ENCODE assay signal across 8 mouse cellular contexts in the genomic region with DNA sequence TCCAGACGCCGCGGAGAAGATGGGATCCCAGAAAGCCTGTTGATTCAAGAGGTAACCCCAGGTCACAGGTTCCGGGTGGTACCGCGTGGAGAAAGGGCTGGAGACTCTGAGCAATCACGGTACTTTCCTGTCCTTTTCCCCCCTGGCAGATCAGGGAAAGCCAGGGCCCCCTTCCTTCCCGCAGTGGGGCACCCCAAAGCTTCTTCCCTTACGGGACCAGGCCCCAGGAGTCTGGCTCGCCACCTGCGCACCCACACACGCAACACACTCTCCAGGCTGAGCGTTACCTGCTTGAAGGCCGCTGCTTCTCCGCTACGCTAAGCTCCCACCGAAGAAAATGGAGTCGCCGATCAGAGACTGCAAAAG. TPM values are rescaled to one million over a fixed set of nuclear protein-coding genes. Genes with fewer than 3 reads are reported as not detected.
DNase-seq lines count a peak whose midpoint lies in the region; ATAC-seq and TF ChIP-seq lines count a peak whose summit lies in the region.

No protein-coding gene starts in this region.

- ATAC-seq in kidney, embryonic 16.5 days (ENCODE audit: low FRiP score, low TSS enrichment) = no peak; the same call in 1 of the 2 replicates
- peak; percentile 2; the same call in 1 of the 2 replicates for ATAC-seq in common myeloid progenitor, adult 5-6 weeks (replicated peaks; ENCODE audit: low read depth, poor library complexity, severe bottlenecking)
- no peak; the same call in 1 of the 2 replicates for ATAC-seq in hindbrain, postnatal 0 days
- peak; percentile 63 for ATAC-seq in midbrain, embryonic 15.5 days (replicated peaks)

- peak overlapping the region; percentile 88 for H3K9ac ChIP-seq in kidney, embryonic 16.5 days (replicated peaks; ENCODE audit: low read length)
- peak overlapping the region; percentile 95 for H3K9ac ChIP-seq in hindbrain, postnatal 0 days (replicated peaks; ENCODE audit: low read length)
- H3K9ac ChIP-seq in midbrain, embryonic 15.5 days = peak overlapping the region; percentile 83

- no peak for DNase-seq in kidney, postnatal 4 days
- no peak for DNase-seq in hindbrain, postnatal 0 days (ENCODE audit: low spot score)
- no peak for DNase-seq in ovary, postnatal 10 days (ENCODE audit: low spot score)
- no peak for DNase-seq in embryo, embryonic 11 days
- DNase-seq in adrenal gland, adult 2 months = no peak

- no peaks in the 10 kb centered on the region for H3K27me3 ChIP-seq in kidney, embryonic 16.5 days (ENCODE audit: insufficient read depth, low read length)
- H3K27me3 ChIP-seq in hindbrain, postnatal 0 days (ENCODE audit: insufficient read depth, low read length) = no peaks in the 10 kb centered on the region
- H3K27me3 ChIP-seq in midbrain, embryonic 15.5 days (replicated peaks) = no peaks in the 10 kb centered on the region

- no peak for TF ChIP-seq CTCF in hindbrain, postnatal 0 days (IDR thresholded peaks at IDR 0.05; ENCODE audit: low read depth)

- peak overlapping the region; percentile 76 for H3K4me2 ChIP-seq in kidney, embryonic 16.5 days (replicated peaks; ENCODE audit: low read depth, low read length)
- peak overlapping the region; percentile 81 for H3K4me2 ChIP-seq in hindbrain, postnatal 0 days (ENCODE audit: low read depth, low read length)
- H3K4me2 ChIP-seq in midbrain, embryonic 15.5 days = peak overlapping the region; percentile 77

- under 1% methylated on average over 19 of the region's 19 CpGs for WGBS in kidney, embryonic 16.5 days
- under 1% methylated on average over 19 of the region's 19 CpGs for WGBS in hindbrain, postnatal 0 days
- WGBS in midbrain, embryonic 15.5 days = 0% methylated on average over 19 of the region's 19 CpGs

- H3K27ac ChIP-seq in kidney, embryonic 16.5 days (ENCODE audit: low read length) = peak overlapping the region; percentile 97
- peak overlapping the region; percentile 99 for H3K27ac ChIP-seq in hindbrain, postnatal 0 days
- H3K27ac ChIP-seq in midbrain, embryonic 15.5 days = peak overlapping the region; percentile 98

- peaks cover 22% of the 10 kb centered on the region for H3K4me1 ChIP-seq in kidney, embryonic 16.5 days (ENCODE audit: insufficient read depth, low read length)
- H3K4me1 ChIP-seq in hindbrain, postnatal 0 days (ENCODE audit: insufficient read depth, low read length) = peaks cover 14% of the 10 kb centered on the region
- peaks cover 58% of the 10 kb centered on the region for H3K4me1 ChIP-seq in midbrain, embryonic 15.5 days

- no peaks in the 10 kb centered on the region for H3K9me3 ChIP-seq in kidney, embryonic 16.5 days (ENCODE audit: low read length)
- H3K9me3 ChIP-seq in hindbrain, postnatal 0 days (ENCODE audit: low read length) = no peaks in the 10 kb centered on the region
- no peaks in the 10 kb centered on the region for H3K9me3 ChIP-seq in midbrain, embryonic 15.5 days

- peak overlapping the region; percentile 75 for H3K4me3 ChIP-seq in kidney, embryonic 16.5 days (ENCODE audit: low read length)
- H3K4me3 ChIP-seq in hindbrain, postnatal 0 days (ENCODE audit: low read length) = peak overlapping the region; percentile 95
- peak overlapping the region; percentile 65 for H3K4me3 ChIP-seq in midbrain, embryonic 15.5 days

- peaks cover 5% of the 10 kb centered on the region; the same call in 1 of the 2 replicates for H3K36me3 ChIP-seq in kidney, embryonic 16.5 days (ENCODE audit: insufficient read depth, low read length)
- H3K36me3 ChIP-seq in hindbrain, postnatal 0 days (ENCODE audit: insufficient read depth, low read length) = 0 out of 2 replicates have a peak, but pooled peaks cover 3% of the 10 kb centered on the region
- H3K36me3 ChIP-seq in midbrain, embryonic 15.5 days (replicated peaks) = no peaks in the 10 kb centered on the region

RNA-seq across cellular contexts. Expression of a gene that starts 0.3 kb away (rescaled TPM):
- polyA plus RNA-seq in kidney, embryonic 16.5 days (2015; fragmentation: Nextera tagmentation; extraction: Ambion mirVana) = 93.8 and 101 TPM in 2 replicates
- total RNA-seq in common myeloid progenitor, adult 5-6 weeks (2017) = 42.2 and 57.7 TPM in 2 replicates
- 77.1 and 112 TPM in 2 replicates for total RNA-seq in hindbrain, postnatal 0 days (2014; rRNA removed)
- polyA plus RNA-seq in hindbrain, postnatal 0 days (2015; fragmentation: Nextera tagmentation; extraction: Ambion mirVana) = 107 and 113 TPM in 2 replicates
- 90.0 and 93.6 TPM in 2 replicates for polyA plus RNA-seq in midbrain, embryonic 15.5 days (2015; fragmentation: Nextera tagmentation; extraction: Ambion mirVana)
- total RNA-seq in adrenal gland, adult 2 months (2021) = 100 to 1,000 TPM; 104 to 111 TPM
- 89.7 and 103 TPM in 2 replicates for polyA plus RNA-seq in adrenal gland, adult 2 months (2012; rRNA removed)

RNA-seq across cellular contexts. Expression of a gene that starts 0.5 kb away (rescaled TPM):
- 31.5 and 33.5 TPM in 2 replicates for polyA plus RNA-seq in kidney, embryonic 16.5 days (2015; fragmentation: Nextera tagmentation; extraction: Ambion mirVana)
- 47.7 and 49.6 TPM in 2 replicates for total RNA-seq in common myeloid progenitor, adult 5-6 weeks (2017)
- total RNA-seq in hindbrain, postnatal 0 days (2014; rRNA removed) = 34.2 and 36.0 TPM in 2 replicates
- polyA plus RNA-seq in hindbrain, postnatal 0 days (2015; fragmentation: Nextera tagmentation; extraction: Ambion mirVana) = 17.1 and 19.0 TPM in 2 replicates
- 30.0 and 31.7 TPM in 2 replicates for polyA plus RNA-seq in midbrain, embryonic 15.5 days (2015; fragmentation: Nextera tagmentation; extraction: Ambion mirVana)
- 10 to 100 TPM; 57.5 to 76.7 TPM for total RNA-seq in adrenal gland, adult 2 months (2021)
- 23.2 and 31.3 TPM in 2 replicates for polyA plus RNA-seq in adrenal gland, adult 2 months (2012; rRNA removed)

RNA-seq across cellular contexts. Expression of a gene that starts 16.3 kb away (rescaled TPM):
- polyA plus RNA-seq in kidney, embryonic 16.5 days (2015; fragmentation: Nextera tagmentation; extraction: Ambion mirVana) = 69.8 and 78.7 TPM in 2 replicates
- total RNA-seq in common myeloid progenitor, adult 5-6 weeks (2017) = 88.7 and 92.9 TPM in 2 replicates
- 86.2 and 93.6 TPM in 2 replicates for total RNA-seq in hindbrain, postnatal 0 days (2014; rRNA removed)
- 78.2 and 79.0 TPM in 2 replicates for polyA plus RNA-seq in hindbrain, postnatal 0 days (2015; fragmentation: Nextera tagmentation; extraction: Ambion mirVana)
- 55.0 and 62.3 TPM in 2 replicates for polyA plus RNA-seq in midbrain, embryonic 15.5 days (2015; fragmentation: Nextera tagmentation; extraction: Ambion mirVana)
- total RNA-seq in adrenal gland, adult 2 months (2021) = 100 to 1,000 TPM; 165 to 168 TPM
- 80.0 and 91.9 TPM in 2 replicates for polyA plus RNA-seq in adrenal gland, adult 2 months (2012; rRNA removed)

RNA-seq across cellular contexts. Expression of a gene that starts 45.4 kb away (rescaled TPM):
- polyA plus RNA-seq in kidney, embryonic 16.5 days (2015; fragmentation: Nextera tagmentation; extraction: Ambion mirVana) = 0.30 and 0.33 TPM in 2 replicates
- total RNA-seq in common myeloid progenitor, adult 5-6 weeks (2017) = 0.09 TPM in 1 of 2 replicates, not detected in the other
- 0.10 TPM in 1 of 2 replicates, not detected in the other for total RNA-seq in hindbrain, postnatal 0 days (2014; rRNA removed)
- 0.15 TPM in 1 of 2 replicates, not detected in the other for polyA plus RNA-seq in hindbrain, postnatal 0 days (2015; fragmentation: Nextera tagmentation; extraction: Ambion mirVana)
- polyA plus RNA-seq in midbrain, embryonic 15.5 days (2015; fragmentation: Nextera tagmentation; extraction: Ambion mirVana) = 0.11 and 0.28 TPM in 2 replicates
- total RNA-seq in adrenal gland, adult 2 months (2021) = under 1 TPM in 1 of 2 experiments, not detected in 1; 0.61 TPM
- polyA plus RNA-seq in adrenal gland, adult 2 months (2012; rRNA removed) = 0.07 and 0.08 TPM in 2 replicates

RNA-seq across cellular contexts. Expression of a gene that starts 52.1 kb away (rescaled TPM):
- polyA plus RNA-seq in kidney, embryonic 16.5 days (2015; fragmentation: Nextera tagmentation; extraction: Ambion mirVana) = 4.5 and 4.8 TPM in 2 replicates
- 1.8 TPM in 1 of 2 replicates, not detected in the other for total RNA-seq in common myeloid progenitor, adult 5-6 weeks (2017)
- total RNA-seq in hindbrain, postnatal 0 days (2014; rRNA removed) = 1.9 and 4.9 TPM in 2 replicates
- 5.6 and 5.8 TPM in 2 replicates for polyA plus RNA-seq in hindbrain, postnatal 0 days (2015; fragmentation: Nextera tagmentation; extraction: Ambion mirVana)
- polyA plus RNA-seq in midbrain, embryonic 15.5 days (2015; fragmentation: Nextera tagmentation; extraction: Ambion mirVana) = 1.7 and 2.2 TPM in 2 replicates
- 10 to 100 TPM; 20.5 to 24.4 TPM for total RNA-seq in adrenal gland, adult 2 months (2021)
- 1.2 and 1.6 TPM in 2 replicates for polyA plus RNA-seq in adrenal gland, adult 2 months (2012; rRNA removed)

Comparison
In these comparisons a context has a peak if more than half of its experiments do, and no peak if none do; other contexts are left out.
1. ATAC-seq: peak in common myeloid progenitor, adult 5-6 weeks (single experiment) and midbrain, embryonic 15.5 days (single experiment); none in kidney, embryonic 16.5 days (single experiment) and hindbrain, postnatal 0 days (single experiment).
2. Peak in every context shown above with its lines, with median percentiles within 50 percentile points of each other: H3K27ac ChIP-seq, H3K4me2 ChIP-seq, H3K4me3 ChIP-seq and H3K9ac ChIP-seq.